Mouse (Mus musculus): ENCODE results near the gene Asb10. TPM values are rescaled to one million over a fixed set of nuclear protein-coding genes. Genes with fewer than 3 reads are reported as not detected.

Asb10 gene
- total RNA-seq, 2 experiments from 2014 or later: not detected

DNA sequence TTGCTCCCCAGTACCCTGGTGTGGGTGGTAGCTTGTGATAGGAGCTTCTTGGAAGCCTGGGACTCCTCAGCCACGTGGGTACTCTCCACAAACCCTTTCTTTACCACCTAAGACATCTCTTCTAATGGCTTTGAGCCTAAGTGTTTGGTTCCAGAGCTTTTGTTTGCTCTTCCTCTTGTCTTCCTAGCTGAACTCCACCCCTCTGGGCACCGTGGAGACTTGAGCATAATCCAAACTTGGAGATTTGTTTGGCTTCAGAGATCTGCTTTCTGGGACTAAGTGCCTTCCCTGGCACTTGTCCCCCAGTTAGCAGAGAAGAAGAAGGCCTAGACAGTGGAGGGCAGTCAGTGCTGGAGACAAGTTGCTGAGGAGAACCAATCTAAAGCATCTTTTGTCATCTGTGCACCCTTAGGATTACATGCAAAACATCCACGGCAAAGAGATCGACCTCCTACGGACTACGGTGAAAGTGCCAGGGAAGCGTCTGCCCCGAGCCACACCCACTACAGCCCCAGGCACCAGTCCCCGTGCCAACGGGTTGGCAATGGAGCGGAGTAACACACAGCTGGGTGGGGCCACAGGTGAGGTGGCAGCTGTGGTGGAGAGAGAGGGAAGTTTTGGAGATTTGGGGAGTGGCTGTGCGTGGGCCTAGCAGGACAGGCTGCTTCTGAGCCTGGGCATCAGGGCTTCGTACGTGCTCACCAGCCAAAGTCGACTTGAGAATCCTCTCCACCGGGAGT lies 48.1 kb downstream of the Asb10 start:
- no peak for DNase-seq (ENCODE audit: low spot score in 2 of 2)

DNA sequence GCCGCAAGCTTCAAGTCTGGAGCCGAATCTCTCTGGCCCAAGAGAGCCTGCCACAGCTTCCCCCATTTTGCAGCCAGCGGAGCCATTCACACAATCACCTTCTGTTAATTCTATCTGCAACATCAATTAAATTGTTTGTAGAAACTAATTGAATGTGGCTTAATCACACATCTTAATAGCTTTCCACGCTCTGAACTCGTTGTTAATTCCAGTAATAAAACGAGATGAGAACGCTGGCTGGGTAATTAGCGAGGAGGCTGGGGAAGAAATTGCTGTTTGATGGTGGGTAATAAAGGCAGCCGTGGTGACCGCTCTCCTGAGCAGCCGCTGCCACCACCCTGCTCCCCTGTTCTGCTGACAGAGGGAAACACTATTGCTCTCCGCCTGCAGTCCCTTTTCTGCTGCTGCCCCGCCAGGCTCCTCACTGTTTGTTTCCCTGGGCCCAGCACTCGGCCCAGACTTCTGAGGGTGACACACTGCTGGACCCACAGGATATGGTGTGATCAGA lies 50.3 kb downstream of the Asb10 start:
- no peak for DNase-seq (ENCODE audit: low spot score in 2 of 2)

DNA sequence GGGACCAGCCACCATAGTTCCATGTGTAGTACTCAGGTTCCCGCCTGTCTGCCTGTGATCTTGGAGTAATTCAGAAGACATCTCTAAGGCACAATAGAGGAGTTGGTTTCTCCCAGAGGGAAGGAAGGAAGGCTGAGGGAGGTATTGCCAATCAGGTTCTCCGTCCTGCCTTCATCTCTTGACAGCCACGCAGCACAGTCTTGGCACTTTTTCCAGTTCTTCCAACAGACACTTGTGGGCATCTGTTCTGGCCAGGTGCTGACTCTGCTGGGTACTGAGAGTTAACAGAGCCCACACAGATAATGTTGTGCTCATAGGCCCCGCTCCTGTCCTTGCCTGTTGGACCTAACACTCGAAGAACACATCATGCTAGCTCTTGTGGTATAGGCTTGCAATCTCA lies 54.0 kb downstream of the Asb10 start:
- no peak for DNase-seq (ENCODE audit: low spot score in 2 of 2)

DNA sequence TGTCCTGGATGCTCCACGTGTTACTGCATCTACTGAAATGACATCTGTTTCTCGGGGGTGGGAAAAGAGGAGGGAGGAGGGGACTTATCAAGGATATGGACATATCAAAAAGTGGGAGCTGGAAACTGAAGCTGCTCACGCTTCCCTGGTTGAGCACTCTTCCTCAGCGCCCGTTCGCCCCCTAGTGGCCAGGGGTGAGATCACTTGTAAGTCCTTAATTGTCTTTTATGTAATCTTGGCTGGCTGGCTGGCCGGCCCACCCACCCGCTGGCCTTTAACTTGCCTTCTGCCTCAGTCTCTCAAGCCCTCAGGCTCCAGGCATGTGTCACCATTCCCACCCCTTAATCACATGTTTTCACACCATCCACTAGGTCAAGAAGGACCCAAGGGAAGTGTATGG lies 54.7 kb downstream of the Asb10 start:
- DNase-seq (ENCODE audit: low spot score in 2 of 2): peak; percentile 92 to 96

DNA sequence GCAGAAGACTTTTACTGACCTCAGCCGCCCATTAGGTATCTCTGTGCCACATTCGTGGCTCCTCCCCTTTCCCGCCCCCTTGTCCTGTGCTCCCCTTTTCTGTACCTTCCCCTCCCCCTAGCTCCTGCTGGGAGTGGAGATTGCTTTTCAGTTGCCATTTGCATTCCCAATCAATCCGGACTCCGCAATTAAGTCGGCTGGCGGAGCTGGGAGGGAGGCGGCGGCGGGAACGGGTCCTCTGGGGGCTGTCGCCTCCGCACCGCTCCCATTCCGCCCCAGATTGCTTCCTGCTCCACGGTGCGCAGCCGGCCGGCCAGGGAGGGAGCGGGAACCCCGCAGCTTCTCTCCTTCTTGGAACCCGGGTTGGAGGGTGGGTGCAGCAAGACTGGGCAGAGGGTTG lies 55.8 kb downstream of the Asb10 start:
- DNase-seq (ENCODE audit: low spot score in 2 of 2): no peak

DNA sequence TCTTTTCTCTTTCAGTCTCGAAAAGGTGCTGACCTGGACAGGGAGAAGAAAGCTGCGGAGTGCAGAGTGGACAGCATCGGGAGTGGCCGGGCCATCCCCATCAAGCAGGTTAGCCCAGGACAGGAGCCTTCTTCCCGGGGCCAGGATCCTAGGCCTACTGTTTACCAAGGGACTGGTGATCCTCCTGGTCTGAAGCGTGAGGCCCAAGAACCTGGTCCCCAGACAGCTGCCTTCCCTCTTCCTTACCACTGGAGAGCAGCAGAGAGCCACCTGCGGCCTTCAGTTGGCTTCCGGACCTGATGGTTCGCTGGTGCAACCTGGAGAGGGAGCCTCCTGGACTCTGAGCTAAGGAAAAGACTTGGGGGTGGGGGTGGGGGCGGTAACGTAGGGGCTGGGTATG lies 57.5 kb downstream of the Asb10 start:
- peak; percentile 70 to 77 for DNase-seq (ENCODE audit: low spot score in 2 of 2)

Other genes with a start within 250 kb of the Asb10 start
- gene Kcnh2, start 189.4 kb downstream of the Asb10 start, total RNA-seq (2021): 10 to 100 TPM; 29.6 to 36.2 TPM
- gene Nos3, start 176.2 kb downstream of the Asb10 start, total RNA-seq (2021): 10 to 100 TPM in 1 of 2 experiments, 1 to 10 TPM in 1; 8.0 to 10.7 TPM
- gene Atg9b, start 148.8 kb downstream of the Asb10 start, total RNA-seq (2021): 1 to 10 TPM; 4.2 to 6.4 TPM
- 10 to 100 TPM; 43.3 to 56.1 TPM for gene Abcb8, start 147.3 kb downstream of the Asb10 start, total RNA-seq (2021)
- gene Asic3, start 127.6 kb downstream of the Asb10 start, total RNA-seq (2021): under 1 TPM in 1 of 2 experiments, not detected in 1; 0.54 TPM
- gene Cdk5, start 117.4 kb downstream of the Asb10 start, total RNA-seq (2021): 100 to 1,000 TPM; 128 to 129 TPM
- gene Slc4a2, start 117.1 kb downstream of the Asb10 start, total RNA-seq (2021): 10 to 100 TPM; 28.9 to 31.0 TPM
- gene Fastk, start 95.7 kb downstream of the Asb10 start, total RNA-seq (2021): 100 to 1,000 TPM; 108 to 131 TPM
- 10 to 100 TPM; 27.2 to 27.3 TPM for gene Tmub1, start 93.1 kb downstream of the Asb10 start, total RNA-seq (2021)
- gene Agap3, start 88.8 kb downstream of the Asb10 start, total RNA-seq (2021): 100 to 1,000 TPM; 517 to 575 TPM
- gene Gbx1, start 13.8 kb downstream of the Asb10 start, total RNA-seq (2021): under 1 TPM; 0.21 to 0.33 TPM
- gene 4931409K22Rik, start 15.8 kb upstream of the Asb10 start, total RNA-seq (2021): not detected
- gene Abcf2, start 36.5 kb upstream of the Asb10 start, total RNA-seq (2021): 10 to 100 TPM; 89.7 to 90.5 TPM
- gene Chpf2, start 45.8 kb upstream of the Asb10 start, total RNA-seq (2021): 10 to 100 TPM; 65.9 to 76.4 TPM
- gene Smarcd3, start 83.4 kb upstream of the Asb10 start, total RNA-seq (2021): 100 to 1,000 TPM in 1 of 2 experiments, 10 to 100 TPM in 1; 93.6 to 103 TPM
- 10 to 100 TPM; 78.7 to 84.1 TPM for gene Nub1, start 144.6 kb upstream of the Asb10 start, total RNA-seq (2021)
- 1 to 10 TPM in 1 of 2 experiments, under 1 TPM in 1; 0.56 to 1.0 TPM for gene Wdr86, start 189.7 kb upstream of the Asb10 start, total RNA-seq (2021)
- not detected for gene Crygn, start 217.0 kb upstream of the Asb10 start, total RNA-seq (2021)